In the genomic region with DNA sequence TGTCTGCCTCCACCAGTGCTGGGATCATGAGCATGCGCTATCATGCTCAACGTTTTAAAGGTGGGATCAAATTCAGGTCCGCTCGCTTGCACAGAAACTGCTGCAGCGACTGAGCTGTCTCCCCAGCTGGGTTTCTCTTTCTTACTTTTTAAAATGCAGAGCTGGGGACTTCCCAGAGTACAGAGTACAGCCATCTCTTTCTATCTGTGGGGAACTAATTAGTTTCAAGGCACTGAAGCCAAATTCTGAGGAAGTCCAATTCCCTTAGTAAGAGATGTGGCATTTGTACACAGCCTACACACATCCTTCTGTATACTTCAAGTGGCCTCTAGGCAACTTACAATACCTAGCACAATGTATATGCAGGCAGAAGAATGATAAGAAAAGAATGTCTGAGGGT, we compare ENCODE assay signal across 10 mouse cellular contexts.
DNase-seq lines count a peak whose midpoint lies in the region; ATAC-seq and TF ChIP-seq lines count a peak whose summit lies in the region.
"Had no signal": no experiment of that assay in that cellular context is flagged by ENCODE, and none has a peak within 500 bp of the region (broad histone marks: within the 10 kb centered on the region; RNA-seq: fewer than 3 reads in every experiment).

No protein-coding gene starts in this region.

- no peak for DNase-seq in embryonic facial prominence, embryonic 10.5 days (ENCODE audit: low spot score)
- no peak for DNase-seq in left cerebral cortex, adult 2 months (ENCODE audit: extremely low spot score in 1 of 2, low spot score in 2 of 2)
- no peak for DNase-seq in left cerebral cortex, postnatal 14 days (ENCODE audit: low spot score in 2 of 2)
- no peak for DNase-seq in liver, postnatal 0 days
- DNase-seq in thymus, adult 18-20 months = no peak
- DNase-seq in layer of hippocampus, postnatal 25 days (ENCODE audit: extremely low spot score in 1 of 2, low spot score in 1 of 2) = no peak
- DNase-seq: right cerebral cortex, postnatal 14 days had no signal

- H3K9ac ChIP-seq in embryonic facial prominence, embryonic 15.5 days = no peak overlapping the region
- H3K9ac ChIP-seq in liver, postnatal 0 days (replicated peaks) = no peak overlapping the region

- H3K27me3 ChIP-seq in embryonic facial prominence, embryonic 15.5 days = no peaks in the 10 kb centered on the region; the same call in 1 of the 2 replicates
- H3K27me3 ChIP-seq in embryonic facial prominence, embryonic 10.5 days (replicated peaks; ENCODE audit: low read depth, poor library complexity, severe bottlenecking) = peaks cover 4% of the 10 kb centered on the region
- no peaks in the 10 kb centered on the region for H3K27me3 ChIP-seq in liver, postnatal 0 days (ENCODE audit: insufficient read depth, low read length)

- no peak for TF ChIP-seq CTCF in left cerebral cortex, adult 2 months (IDR thresholded peaks at IDR 0.05)
- TF ChIP-seq CTCF in liver, postnatal 0 days (IDR thresholded peaks at IDR 0.05; ENCODE audit: low read depth) = no peak

- 48% methylated on average over 5 of the region's 5 CpGs for WGBS in embryonic facial prominence, embryonic 15.5 days
- 72% methylated on average over 5 of the region's 5 CpGs for WGBS in embryonic facial prominence, embryonic 10.5 days
- 47% methylated on average over 5 of the region's 5 CpGs for WGBS in liver, postnatal 0 days (ENCODE audit: insufficient replicate concordance)

- no peak for TF ChIP-seq EP300 in liver, postnatal 0 days (IDR thresholded peaks at IDR 0.05; ENCODE audit: low read depth)

- intact Hi-C loops in left cerebral cortex, adult 2 months (cut with DNase I) = loop anchor here (2.0 to 10.0 kb wide), 3 partner anchors 24 to 228 kb away; a partner anchor contains a TSS
- intact Hi-C loops in left cerebral cortex, postnatal 14 days (cut with DNase I) = no loop called here

- no peak overlapping the region for H3K4me2 ChIP-seq in embryonic facial prominence, embryonic 15.5 days (replicated peaks)
- H3K4me2 ChIP-seq in liver, postnatal 0 days (ENCODE audit: low read depth, low read length) = 0 out of 2 replicates have a peak overlapping the region, but pooled peaks have one; percentile 18

- H3K36me3 ChIP-seq in embryonic facial prominence, embryonic 15.5 days = no peaks in the 10 kb centered on the region
- H3K36me3 ChIP-seq in embryonic facial prominence, embryonic 10.5 days (replicated peaks) = no peaks in the 10 kb centered on the region
- no peaks in the 10 kb centered on the region for H3K36me3 ChIP-seq in liver, postnatal 0 days (replicated peaks; ENCODE audit: insufficient read depth, low read length)

- ATAC-seq in embryonic facial prominence, embryonic 15.5 days (ENCODE audit: insufficient number of reproducible peaks, low FRiP score, low TSS enrichment, low read depth) = no peak
- ATAC-seq in activated CD4-positive, CD25-positive, alpha-beta regulatory T cell, adult 4 months = peak; percentile 53
- peak; percentile 18; the same call in 1 of the 2 replicates for ATAC-seq in liver, postnatal 0 days

- H3K4me1 ChIP-seq in embryonic facial prominence, embryonic 15.5 days = peaks cover 22% of the 10 kb centered on the region
- H3K4me1 ChIP-seq in embryonic facial prominence, embryonic 10.5 days = peaks cover 32% of the 10 kb centered on the region
- peaks cover 20% of the 10 kb centered on the region for H3K4me1 ChIP-seq in liver, postnatal 0 days (ENCODE audit: insufficient read depth)

- 0 out of 2 replicates have a peak overlapping the region, but pooled peaks have one; percentile 14 for H3K27ac ChIP-seq in embryonic facial prominence, embryonic 15.5 days (replicated peaks)
- no peak overlapping the region for H3K27ac ChIP-seq in embryonic facial prominence, embryonic 10.5 days (replicated peaks)
- peak overlapping the region; percentile 77 for H3K27ac ChIP-seq in left cerebral cortex, adult 2 months
- peak overlapping the region; percentile 70 for H3K27ac ChIP-seq in liver, postnatal 0 days (ENCODE audit: low read depth)
- H3K27ac ChIP-seq: kidney, postnatal 0 days had no signal

- H3K9me3 ChIP-seq in embryonic facial prominence, embryonic 15.5 days (replicated peaks) = no peaks in the 10 kb centered on the region
- no peaks in the 10 kb centered on the region for H3K9me3 ChIP-seq in embryonic facial prominence, embryonic 10.5 days
- no peaks in the 10 kb centered on the region for H3K9me3 ChIP-seq in liver, postnatal 0 days (ENCODE audit: low read length)

- H3K4me3 ChIP-seq in embryonic facial prominence, embryonic 15.5 days (replicated peaks) = no peak overlapping the region
- no peak overlapping the region for H3K4me3 ChIP-seq in embryonic facial prominence, embryonic 10.5 days
- H3K4me3 ChIP-seq in left cerebral cortex, adult 2 months = no peak overlapping the region
- H3K4me3 ChIP-seq in liver, postnatal 0 days (ENCODE audit: low read depth, low read length) = no peak overlapping the region
